Mouse (Mus musculus) right cerebral cortex, postnatal 25 days (tissue): ENCODE measurements at regions not wholly inside any gene's neighbourhood (a gene's known extent, or its start where the extent isn't known, plus 50 kb on each side); places are given as distances from the start of the nearest gene placed in this dataset.

Experiments used
- DNase-seq: peaks from one replicate; pipeline ENCODE4 v3.0.0; 2022

DNA sequence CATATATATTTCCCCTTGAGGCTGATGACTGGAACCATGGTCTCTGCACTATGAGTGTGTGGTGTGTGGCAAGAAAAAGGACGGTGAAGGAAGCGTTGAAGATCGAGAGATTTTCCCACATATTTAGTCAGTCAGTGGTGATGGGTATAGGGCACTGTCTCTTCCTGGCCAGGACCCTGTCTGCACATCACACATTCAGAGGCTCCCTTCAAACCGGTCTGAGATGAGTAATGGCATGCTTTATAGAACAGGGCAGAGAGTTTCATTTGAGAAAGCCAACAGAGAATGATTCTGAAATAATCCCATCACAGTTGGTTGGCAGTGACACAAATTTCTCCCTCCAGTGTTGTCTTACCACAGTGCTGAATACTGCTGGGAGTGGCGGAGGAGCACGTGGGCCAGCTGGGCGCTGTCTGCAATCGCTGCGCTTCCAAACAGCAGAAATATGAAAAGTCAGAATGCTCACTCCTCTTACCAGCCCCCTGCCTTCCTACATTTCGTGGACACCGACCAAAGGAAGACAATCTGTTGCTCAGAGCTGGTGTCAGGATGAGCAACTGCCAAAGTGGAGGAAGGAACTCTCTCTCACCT, 77.2 kb upstream of the Rapgef5 start:
- DNase-seq = peak; percentile 70

DNA sequence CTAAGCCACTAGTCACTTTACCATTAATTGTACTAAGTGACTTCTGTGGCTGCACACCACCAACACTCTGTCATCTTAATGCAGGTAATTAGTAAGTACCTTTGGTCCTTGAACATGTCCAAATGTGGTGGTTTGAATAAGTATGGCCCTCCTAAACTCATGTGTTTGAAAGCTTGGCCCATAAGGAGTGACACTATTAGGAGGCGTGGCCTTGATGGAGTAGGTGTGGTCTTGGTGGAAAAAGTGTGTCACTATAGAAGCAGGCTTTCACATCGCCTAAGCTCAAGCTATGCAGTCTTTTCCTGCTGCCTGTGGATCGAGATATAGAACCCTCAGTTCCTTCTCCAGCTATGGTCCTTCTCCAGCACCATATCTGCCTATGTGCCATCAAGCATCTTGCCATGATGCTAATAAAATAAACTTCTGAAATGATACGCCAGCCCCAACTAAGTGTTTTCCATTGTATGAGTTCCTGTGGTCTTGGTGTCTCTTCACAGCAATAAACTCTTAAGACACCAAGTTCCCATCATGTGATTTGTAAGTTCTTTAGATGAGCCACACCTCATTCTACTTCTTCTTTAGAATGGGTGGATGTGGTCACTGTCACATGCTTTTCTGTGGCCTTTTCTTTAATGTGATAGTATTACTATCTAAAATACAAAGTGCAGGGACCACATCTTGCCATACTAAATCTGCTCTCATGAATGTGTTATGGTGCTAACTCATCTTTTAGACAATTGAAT, 71.9 kb upstream of the Rapgef5 start:
- no peak for DNase-seq

DNA sequence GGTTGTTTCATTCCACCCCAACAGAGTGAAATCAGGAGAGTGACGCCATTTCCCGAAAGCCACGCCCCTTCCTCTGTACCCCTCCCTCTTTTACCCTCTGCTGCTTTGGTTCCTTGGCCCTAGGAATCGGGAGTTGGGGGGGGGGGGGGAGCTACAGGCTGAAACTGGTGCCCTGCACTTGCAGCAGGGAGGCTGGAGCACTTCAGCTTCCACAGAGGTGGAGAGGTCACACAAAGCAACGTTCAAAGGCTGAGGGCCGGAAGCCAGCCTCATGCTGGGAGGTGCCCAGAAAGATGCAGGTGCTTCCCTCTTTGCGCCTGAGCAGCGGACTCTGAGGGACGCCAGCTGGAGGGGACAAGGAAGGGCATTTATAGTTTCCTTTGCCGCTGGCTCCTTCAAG, 69.1 kb upstream of the Rapgef5 start:
- no peak for DNase-seq

DNA sequence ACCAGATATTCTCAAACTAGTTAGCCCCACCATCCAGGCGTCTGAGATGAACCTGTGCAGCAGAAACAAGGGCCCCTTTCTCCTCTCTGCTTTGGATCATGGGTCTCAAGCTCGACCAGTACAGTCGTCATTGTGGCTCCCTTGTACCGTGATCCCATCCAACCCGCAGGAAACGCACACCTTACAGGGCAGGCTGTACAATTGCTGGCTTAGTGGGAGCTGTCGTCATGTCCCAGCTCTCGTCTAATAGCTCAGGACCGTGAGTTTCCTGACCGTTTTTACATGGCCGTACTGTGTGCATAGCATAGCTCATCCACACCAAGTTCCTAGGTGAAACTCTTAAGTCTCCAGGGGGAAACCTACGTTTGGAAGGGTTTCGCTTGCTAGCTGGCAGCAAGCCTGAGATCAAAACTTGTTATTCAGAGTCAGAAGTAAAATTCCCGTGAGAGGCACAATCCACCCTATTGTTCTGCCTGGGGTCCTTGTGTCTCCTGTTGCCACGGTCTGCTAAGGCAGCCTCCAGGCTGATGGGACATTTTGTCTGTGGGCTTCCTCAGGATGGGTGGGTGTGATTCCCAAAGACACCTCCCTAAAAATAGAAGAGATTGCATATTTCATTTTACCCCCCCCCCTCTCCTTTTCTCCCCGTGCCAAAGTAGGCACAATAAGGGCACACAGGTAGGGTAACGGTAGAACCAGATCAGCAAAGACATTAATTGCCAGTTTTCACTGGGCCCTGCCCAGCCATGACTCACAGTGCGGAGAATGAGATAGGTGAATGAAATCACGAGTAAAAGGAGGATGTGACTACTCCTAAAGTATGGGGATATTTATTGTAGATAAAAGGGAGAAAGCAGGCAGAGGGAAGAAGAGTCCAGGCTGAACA, 68.2 kb upstream of the Rapgef5 start:
- no peak for DNase-seq

DNA sequence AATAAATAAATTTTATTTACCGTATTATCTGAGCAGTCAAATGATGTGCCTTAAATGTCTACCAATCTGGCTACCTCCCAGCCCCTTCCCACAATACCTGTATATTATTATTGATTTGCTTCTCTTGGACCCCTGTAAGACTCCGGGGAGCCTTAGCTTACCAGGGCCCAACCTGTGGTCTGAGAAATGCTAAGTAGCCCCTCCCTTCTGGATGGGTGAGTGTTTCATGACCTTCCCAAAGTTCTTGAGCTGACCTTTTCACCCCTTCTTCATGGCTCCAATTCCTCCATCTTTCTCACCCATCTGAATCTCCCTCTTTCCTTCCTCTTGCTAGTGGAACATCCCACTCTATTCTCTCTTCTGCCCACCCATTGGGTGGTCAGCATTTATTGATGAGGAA, 67.2 kb upstream of the Rapgef5 start:
- DNase-seq = no peak

DNA sequence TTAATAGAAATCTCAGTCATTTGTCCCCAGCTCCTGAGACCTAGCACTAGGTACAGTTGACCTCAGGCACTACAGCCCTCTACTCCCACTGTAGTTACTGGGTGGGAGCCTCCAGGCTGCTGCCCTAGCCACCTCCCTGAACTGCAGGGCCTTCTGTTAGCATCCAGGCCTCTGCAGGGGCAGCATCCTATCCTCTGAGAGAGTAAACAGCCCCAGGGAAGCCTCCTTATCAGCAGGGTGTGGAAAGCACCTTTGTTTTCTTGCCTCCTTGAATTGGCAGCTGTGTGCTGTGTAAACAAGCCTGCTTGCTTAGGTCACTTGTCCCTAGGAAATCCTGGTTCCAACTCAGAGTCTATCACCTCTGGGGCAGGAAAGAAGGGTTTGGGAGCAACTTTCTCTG, 66.2 kb upstream of the Rapgef5 start:
- no peak for DNase-seq

DNA sequence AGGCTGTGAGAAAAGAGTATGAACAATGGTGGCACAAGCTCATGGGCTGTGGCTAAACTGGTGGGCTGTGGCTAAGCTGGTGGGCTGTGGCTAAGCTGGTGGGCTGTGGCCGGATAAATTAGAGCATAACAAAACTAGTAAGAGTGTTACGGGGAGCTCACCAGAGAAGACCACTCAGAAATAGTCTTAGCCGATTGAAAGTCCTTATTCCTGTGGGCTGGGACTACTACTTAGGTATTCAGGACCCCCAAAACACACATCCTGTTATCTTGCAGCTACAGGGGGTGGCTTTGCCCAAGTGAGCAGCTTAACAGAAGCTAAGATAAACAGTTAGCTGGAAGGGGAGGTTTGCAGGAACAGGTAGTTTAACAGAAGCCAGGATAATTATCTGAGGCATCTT, 65.4 kb upstream of the Rapgef5 start:
- DNase-seq = no peak

DNA sequence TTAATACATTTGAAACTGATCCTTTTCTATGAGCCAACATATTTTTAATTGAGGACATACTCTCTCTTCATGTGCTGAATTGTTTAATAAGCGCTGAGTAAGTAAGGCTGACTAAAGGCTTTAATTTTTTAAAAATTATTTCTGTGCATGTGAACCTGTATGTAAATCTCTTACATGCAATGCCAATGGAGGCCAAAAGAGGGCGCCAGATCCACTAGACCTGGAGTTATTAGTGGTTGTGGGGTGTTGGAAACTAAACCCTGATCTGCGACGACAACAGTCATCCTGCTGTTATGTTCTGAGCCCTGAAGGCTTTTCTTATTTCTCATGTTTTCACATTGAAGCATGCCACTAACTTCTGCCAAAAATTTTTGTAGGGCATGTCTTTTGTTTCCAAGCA, 64.8 kb upstream of the Rapgef5 start:
- DNase-seq = no peak

DNA sequence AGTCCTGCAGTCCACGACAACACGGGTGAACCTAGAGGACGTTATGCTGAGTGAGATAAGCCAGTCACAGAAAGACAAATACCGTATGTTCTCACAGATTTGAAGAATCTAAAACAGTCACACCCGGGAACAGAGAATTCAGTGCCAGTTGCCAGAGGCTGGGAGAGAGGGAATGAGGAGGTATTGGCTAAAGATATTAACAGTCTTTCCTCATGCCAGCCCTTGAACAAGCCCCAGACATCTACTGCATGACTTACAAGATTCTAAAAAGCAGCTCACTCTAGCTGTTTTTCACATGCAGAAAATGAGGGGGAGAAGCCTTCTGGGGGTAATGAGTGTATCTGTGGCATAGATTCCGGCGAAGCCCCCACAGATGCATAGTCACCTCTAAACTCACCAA, 60.5 kb upstream of the Rapgef5 start:
- DNase-seq = no peak

DNA sequence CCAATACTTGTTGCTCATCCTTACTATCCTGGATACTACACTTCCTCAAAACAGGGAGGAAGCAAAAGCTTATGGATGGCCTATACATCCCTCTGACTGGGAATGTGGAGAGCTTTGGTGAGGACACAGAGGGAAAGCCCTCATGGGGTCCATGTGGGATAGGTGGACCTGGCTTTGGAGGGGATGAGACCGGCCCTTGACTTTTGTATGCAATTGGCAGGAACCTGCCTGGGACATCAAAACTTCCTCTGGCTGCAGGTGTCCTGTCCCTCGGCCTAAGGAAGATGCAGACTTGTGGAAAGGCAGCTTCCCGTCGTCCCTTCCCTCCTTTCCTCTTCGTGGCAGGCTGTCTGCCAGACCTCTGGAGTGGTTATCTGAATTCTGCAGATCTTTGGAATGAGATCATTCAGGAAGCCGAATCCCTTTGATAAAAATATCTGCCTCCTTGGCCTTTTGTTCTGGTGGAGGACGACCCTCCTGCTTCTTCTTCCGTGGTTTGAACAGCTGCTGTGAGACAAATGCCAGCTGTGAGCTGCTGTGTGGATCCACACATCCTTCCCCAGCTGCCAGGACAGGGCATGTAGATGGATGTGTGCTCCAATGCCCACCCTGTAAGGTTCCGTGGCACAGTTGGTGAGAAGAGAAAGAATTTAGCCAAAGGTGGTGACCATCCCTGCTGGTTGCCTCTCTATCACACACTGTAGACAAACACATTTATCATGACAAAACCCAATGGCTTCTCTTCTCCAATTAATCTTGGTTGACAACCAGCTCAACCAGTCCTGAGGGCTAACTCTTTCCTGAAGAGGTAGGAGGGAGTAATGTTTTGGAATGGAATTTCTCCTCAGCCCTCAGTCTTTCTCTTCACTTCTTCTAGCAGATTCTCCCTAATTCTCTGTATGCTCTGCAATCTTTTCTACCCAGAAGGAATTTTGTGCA, 57.9 kb upstream of the Rapgef5 start:
- DNase-seq = no peak

DNA sequence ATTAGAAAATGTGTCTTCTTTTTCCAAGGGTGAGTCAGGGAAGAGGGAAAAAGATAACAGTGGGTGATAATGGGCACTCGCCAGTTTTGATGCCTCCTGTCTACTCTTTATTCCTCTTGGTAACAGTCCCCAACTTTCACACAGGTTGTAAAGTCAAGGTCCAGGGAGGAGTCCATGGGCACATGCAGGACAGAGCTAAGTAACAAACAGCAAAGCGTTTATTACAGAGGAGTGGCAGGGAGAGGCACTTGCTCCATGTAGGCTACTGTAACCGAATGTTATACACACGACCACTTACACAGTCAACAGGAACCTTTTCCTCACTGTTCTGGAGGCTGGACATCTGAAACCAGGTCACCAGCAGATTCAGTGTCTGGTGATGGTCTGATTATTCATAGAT, 56.7 kb upstream of the Rapgef5 start:
- no peak for DNase-seq

DNA sequence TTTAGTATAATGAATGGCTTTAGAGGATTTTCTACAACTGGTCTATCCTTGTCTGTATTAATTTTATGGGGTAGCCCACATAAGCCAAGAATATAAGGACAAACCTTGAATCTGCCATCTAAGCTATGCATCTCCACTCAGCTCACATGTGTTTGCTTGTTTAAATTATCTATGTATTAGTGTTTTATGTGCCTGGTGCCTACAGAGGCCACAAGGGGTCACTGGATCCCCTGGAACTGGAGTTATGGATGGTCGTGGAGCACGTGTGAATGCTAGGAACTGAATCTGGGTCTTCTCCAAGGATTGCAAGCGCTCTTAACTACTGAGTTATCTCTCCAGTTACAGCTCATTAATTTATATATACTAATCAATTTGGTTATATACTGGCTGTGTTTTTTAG, 51.1 kb upstream of the Rapgef5 start:
- DNase-seq = no peak

DNA sequence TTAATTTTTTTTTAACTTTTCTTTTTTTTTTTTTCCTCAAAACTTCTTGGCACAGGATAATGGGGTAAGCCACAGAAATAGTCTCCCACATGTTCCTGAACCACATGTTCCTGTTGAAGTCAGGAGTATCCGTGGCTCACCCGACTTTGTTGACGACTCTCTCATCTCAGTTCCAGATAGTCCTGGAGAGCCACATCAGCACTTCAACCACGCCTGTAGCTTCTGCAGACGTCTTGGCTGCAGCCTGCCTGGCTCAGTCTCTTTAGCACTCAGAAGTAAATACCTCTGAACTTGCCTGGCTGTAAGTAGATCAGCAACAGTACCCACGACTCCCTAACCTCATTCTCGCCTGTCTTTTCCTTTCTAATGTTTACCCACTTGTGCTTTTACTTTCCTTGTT, 50.3 kb upstream of the Rapgef5 start:
- DNase-seq = no peak
